Mouse (Mus musculus) cerebellum, adult (tissue): ENCODE measurements at regions not wholly inside any gene's neighbourhood (a gene's known extent, or its start where the extent isn't known, plus 50 kb on each side); places are given as distances from the start of the nearest gene placed in this dataset.

Experiments
- ATAC-seq: cut with Nextera tagmentation; 2 replicates; pipeline ENCODE4 v1.9.2; 2017; ENCODE audit warnings: mild to moderate bottlenecking, moderate library complexity, mixed read lengths; ENCODE audit not compliant: insufficient number of reproducible peaks, low FRiP score, low TSS enrichment

- ATAC-seq = no peak
These were observed 153.0 kb downstream of the Chic2 start for GRCm38 (mm10) chr5:74891541-74891940.

- ATAC-seq = no peak
These were observed 155.6 kb downstream of the Chic2 start for GRCm38 (mm10) chr5:74888934-74889333.

GRCm38 (mm10) chr5:74885958-74886357 lies 158.6 kb downstream of the Chic2 start:
- no peak for ATAC-seq

GRCm38 (mm10) chr5:74882563-74882962 lies 162.0 kb downstream of the Chic2 start:
- ATAC-seq = no peak

GRCm38 (mm10) chr5:74880669-74881226 lies 163.8 kb downstream of the Chic2 start:
- ATAC-seq = no peak

- ATAC-seq = no peak
These were observed 164.5 kb downstream of the Chic2 start for GRCm38 (mm10) chr5:74880048-74880437.

GRCm38 (mm10) chr5:74879098-74880047 lies 165.2 kb downstream of the Chic2 start:
- ATAC-seq = no peak

- no peak for ATAC-seq
These were observed 167.0 kb downstream of the Chic2 start for GRCm38 (mm10) chr5:74877595-74877994.

- no peak for ATAC-seq
These were observed 167.4 kb downstream of the Chic2 start for GRCm38 (mm10) chr5:74877185-74877584.

GRCm38 (mm10) chr5:74874691-74875090 lies 169.9 kb downstream of the Chic2 start:
- ATAC-seq = no peak

GRCm38 (mm10) chr5:74870615-74871014 lies 167.9 kb upstream of the Lnx1 start:
- ATAC-seq = no peak

GRCm38 (mm10) chr5:74867113-74867785 lies 164.5 kb upstream of the Lnx1 start:
- no peak for ATAC-seq

GRCm38 (mm10) chr5:74866697-74867096 lies 164.0 kb upstream of the Lnx1 start:
- no peak for ATAC-seq

- ATAC-seq = no peak
These were observed 162.7 kb upstream of the Lnx1 start for GRCm38 (mm10) chr5:74865446-74865845.

GRCm38 (mm10) chr5:74864540-74865157 lies 161.9 kb upstream of the Lnx1 start:
- ATAC-seq = no peak

- ATAC-seq = no peak
These were observed 158.6 kb upstream of the Lnx1 start for GRCm38 (mm10) chr5:74861297-74861696.

- ATAC-seq = no peak
These were observed 155.1 kb upstream of the Lnx1 start for GRCm38 (mm10) chr5:74857861-74858260.

- no peak for ATAC-seq
These were observed 154.4 kb upstream of the Lnx1 start for GRCm38 (mm10) chr5:74857161-74857560.

- no peak for ATAC-seq
These were observed 145.1 kb upstream of the Lnx1 start for GRCm38 (mm10) chr5:74847824-74848223.

- ATAC-seq = no peak
These were observed 144.0 kb upstream of the Lnx1 start for GRCm38 (mm10) chr5:74846674-74847073.

GRCm38 (mm10) chr5:74834401-74834800 lies 131.7 kb upstream of the Lnx1 start:
- no peak for ATAC-seq
